Mouse (Mus musculus) kidney, postnatal 4 days (tissue): ENCODE measurements at regions not wholly inside any gene's neighbourhood (a gene's known extent, or its start where the extent isn't known, plus 50 kb on each side); places are given as distances from the start of the nearest gene placed in this dataset.
"Not testable (repeated sequence)": the region's sequence is repeated elsewhere in the genome, so short reads cannot be mapped to it uniquely, and the experiment has no call there.

Experiments used
- DNase-seq, 2 experiments: peaks; one replicate each; pipeline ENCODE4 v3.0.0; 2021; ENCODE audit warnings: mixed read lengths in 2 of 2

GRCm38 (mm10) chr4:5590531-5590930, 797.4 kb upstream of the Impad1 start:
- DNase-seq, result no peak

- no peak for DNase-seq
Observed at GRCm38 (mm10) chr4:5587465-5587864, 794.3 kb upstream of the Impad1 start.

GRCm38 (mm10) chr4:5585205-5585604, 792.0 kb upstream of the Impad1 start:
- DNase-seq, result no peak

GRCm38 (mm10) chr4:5583989-5584677, 791.0 kb upstream of the Impad1 start:
- DNase-seq, result peak; percentile 21 to 44

- no peak for DNase-seq
Observed at GRCm38 (mm10) chr4:5568076-5568475, 774.9 kb upstream of the Impad1 start.

- DNase-seq, result peak; percentile 7 to 33
Observed at GRCm38 (mm10) chr4:5560001-5560657, 767.0 kb upstream of the Impad1 start.

GRCm38 (mm10) chr4:5540155-5540554, 747.0 kb upstream of the Impad1 start:
- DNase-seq, result no peak

GRCm38 (mm10) chr4:5530416-5530815, 737.3 kb upstream of the Impad1 start:
- DNase-seq, result no peak

- DNase-seq, result no peak
Observed at GRCm38 (mm10) chr4:5518522-5518921, 725.4 kb upstream of the Impad1 start.

GRCm38 (mm10) chr4:5515426-5515825, 722.3 kb upstream of the Impad1 start:
- not testable (repeated sequence) for DNase-seq

- no peak for DNase-seq
Observed at GRCm38 (mm10) chr4:5511743-5512142, 718.6 kb upstream of the Impad1 start.

GRCm38 (mm10) chr4:5509398-5509797, 716.2 kb upstream of the Impad1 start:
- no peak for DNase-seq

GRCm38 (mm10) chr4:5495012-5495411, 701.9 kb upstream of the Impad1 start:
- no peak for DNase-seq

- peak in 1 of 2 experiments; percentile 4 for DNase-seq
Observed at GRCm38 (mm10) chr4:5494072-5495000, 701.2 kb upstream of the Impad1 start.

GRCm38 (mm10) chr4:5486786-5487185, 693.6 kb upstream of the Impad1 start:
- DNase-seq, result no peak

GRCm38 (mm10) chr4:5471891-5472558, 678.9 kb upstream of the Impad1 start:
- DNase-seq, result no peak

GRCm38 (mm10) chr4:5459028-5459695, 666.0 kb upstream of the Impad1 start:
- DNase-seq, result no peak

- no peak for DNase-seq
Observed at GRCm38 (mm10) chr4:5450417-5450816, 657.3 kb upstream of the Impad1 start.

- DNase-seq, result no peak
Observed at GRCm38 (mm10) chr4:5441339-5442019, 648.3 kb upstream of the Impad1 start.

GRCm38 (mm10) chr4:5437076-5437475, 643.9 kb upstream of the Impad1 start:
- DNase-seq, result no peak
